Mouse (Mus musculus) activated CD4-positive, CD25-positive, alpha-beta regulatory T cell, adult 4 months (primary cell): ENCODE data around the gene Actn1. TPM values are rescaled to one million over a fixed set of nuclear protein-coding genes. Genes with fewer than 3 reads are reported as not detected.

Source experiments
- ATAC-seq: one replicate; pipeline ENCODE4 v1.8.0; 2017
- polyA plus RNA-seq, 2 experiments: library from polyadenylated mRNA; unstranded; fragments of 100-300 nt; shearing (Covaris generic); gene quantifications; one replicate each; pipeline ENCODE4 v1.2.1; 2017

Gene Actn1
- polyA plus RNA-seq, 2 experiments from 2014 or later = 31.8 to 34.3 TPM

DNA sequence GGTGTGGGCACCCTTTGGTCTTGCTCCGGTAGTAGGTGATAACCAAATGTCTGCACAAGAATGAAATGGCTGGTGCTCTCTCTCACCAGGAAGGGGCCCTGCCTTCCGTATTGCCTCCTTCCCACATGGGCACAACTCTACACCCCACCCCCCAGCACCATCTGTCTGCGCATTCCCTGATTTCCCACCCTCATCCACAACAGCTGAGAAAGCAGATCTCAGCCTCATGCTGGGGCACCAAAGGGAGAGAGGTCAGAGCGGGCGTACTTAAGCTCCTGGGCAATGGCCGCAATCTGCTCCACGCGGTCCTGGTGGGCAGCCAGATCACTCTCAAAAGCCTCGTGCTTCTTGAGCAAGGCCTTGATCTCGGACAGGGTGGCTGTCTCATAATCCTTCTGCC is 82.1 kb downstream of the Actn1 start:
- no peak for ATAC-seq

DNA sequence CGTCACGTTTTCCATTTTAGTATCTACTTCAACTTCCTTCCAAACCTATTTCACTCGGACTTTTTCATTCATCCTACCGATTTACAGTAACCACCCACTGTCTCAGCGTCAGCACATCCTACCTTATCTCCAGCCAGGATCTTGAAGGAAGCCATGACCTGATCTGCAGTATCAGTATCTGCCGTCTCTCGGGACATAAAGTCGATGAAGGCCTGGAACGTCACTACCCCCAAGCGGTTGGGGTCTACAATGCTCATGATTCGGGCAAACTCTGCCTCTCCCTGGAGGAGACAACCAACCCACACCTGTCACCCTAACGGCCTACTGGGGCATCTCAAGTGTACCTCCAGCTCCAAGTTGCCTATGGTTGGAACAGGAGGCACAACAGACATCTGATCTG is 91.4 kb downstream of the Actn1 start:
- ATAC-seq = no peak

DNA sequence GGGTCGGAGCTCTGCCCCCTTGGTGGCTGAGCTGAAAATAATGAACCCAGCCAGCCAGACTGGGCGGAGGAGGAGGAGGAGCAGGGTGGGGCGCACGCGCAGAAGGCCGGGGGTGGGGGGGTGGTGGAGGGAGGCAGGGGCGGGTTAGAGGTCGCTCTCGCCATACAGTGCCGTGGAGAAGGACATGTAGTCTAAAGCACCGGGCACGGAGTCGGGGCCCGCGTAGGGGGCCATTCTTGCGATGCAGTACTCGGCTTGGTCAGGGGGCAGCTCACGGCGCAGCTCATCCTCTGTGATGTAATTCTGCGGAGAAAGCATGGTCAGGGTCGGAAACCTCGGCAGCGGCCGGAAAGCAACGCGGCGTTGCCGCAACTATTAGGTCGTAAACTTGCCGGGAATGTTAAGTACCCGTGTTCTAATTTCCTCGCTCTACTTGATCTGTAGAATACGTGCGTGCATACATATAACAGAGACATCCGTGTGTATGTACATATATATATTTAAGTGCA is 91.9 kb downstream of the Actn1 start:
- ATAC-seq = peak; percentile 72

DNA sequence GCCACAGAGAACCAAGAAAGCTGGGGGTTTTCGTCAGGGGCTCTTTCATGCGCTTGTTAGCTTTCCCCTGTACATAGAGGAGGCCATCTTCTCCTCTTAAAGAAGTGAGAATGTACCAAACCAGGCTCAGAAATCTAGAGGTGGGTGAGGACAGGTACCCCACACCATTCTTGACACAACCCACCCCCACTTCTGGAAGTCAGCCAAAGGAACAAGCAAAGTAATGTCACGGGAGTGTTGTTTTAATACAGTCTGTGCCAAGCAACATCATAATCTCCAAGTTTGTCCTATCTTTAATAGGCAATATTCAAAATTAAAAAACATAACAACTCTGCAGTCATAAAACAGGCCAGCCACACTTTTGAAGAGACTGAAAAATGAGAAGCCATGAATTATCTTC is 92.8 kb downstream of the Actn1 start:
- ATAC-seq = no peak

DNA sequence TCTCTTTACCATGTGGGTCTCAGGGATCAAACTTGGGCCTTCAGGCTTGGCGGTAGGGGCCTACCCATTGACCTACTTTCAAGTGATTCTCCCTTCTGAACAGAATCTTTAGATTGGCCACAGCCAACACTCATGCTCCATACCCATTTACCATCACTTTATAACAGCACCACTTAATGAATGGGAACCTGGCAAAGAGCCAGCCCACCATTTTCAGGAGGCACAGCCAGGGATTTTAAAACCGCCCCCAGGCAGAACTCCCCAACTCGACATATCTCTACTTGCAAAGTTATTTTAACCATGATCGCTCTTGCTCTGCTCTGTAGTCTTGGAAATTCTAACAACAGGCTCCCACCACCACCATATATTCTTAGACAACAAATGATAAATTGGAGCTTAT is 93.5 kb downstream of the Actn1 start:
- no peak for ATAC-seq

DNA sequence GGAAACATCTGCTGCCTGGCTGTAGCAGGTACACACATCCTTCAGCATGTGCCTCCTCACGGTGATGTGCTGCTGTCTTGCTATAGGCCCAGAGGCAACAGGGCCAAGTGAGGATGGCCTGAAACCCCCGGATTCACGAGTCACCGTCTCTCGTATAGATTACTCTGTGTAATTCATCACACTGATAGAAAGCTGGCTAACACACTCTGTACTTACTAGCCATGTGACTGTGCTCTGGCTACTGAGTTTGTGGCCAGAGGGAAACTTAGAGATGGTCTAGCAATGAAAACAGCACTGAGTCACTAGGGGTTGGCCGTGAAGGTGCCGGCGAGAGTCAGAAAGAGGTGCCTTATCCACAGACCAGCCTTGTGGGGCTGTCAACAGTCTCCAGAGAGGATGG is 95.6 kb downstream of the Actn1 start:
- ATAC-seq = no peak

DNA sequence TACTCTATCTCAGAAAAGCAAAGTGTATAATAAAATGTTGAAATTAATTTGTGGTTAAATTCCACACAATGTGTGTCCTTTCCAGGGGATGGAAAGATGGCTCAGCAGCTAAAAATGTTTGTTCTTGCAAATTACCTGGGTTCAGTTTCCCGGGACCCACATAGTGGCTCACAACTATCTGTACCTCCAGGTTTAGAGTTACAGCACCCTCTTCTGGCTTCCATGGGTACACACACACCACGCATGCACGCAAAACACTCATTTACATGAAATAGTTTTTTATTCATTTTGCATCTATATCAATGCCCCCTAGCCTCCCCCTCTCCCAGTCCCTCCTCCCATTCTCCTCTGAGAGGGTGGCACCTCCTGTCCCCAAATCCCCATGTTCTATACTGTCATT is 97.7 kb downstream of the Actn1 start:
- no peak for ATAC-seq

DNA sequence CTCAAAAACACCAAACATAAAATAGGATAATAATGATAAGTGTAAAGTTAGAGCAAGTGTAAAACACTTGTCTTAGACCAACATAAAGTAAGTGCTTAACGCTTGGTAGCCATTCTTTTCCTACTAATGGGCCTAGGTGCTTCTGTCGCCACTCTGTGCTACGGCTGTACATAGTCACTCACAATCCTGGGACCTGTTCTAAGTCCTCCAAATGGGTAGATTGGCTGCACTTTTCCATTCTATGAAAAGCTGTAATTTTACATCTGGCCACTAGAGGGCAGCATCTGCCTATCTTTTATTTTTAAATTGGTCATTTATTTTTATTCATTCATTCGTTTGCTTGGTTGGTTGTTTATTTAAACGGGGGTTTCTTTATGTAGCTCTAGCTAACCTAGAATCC is 102.5 kb downstream of the Actn1 start:
- no peak for ATAC-seq

DNA sequence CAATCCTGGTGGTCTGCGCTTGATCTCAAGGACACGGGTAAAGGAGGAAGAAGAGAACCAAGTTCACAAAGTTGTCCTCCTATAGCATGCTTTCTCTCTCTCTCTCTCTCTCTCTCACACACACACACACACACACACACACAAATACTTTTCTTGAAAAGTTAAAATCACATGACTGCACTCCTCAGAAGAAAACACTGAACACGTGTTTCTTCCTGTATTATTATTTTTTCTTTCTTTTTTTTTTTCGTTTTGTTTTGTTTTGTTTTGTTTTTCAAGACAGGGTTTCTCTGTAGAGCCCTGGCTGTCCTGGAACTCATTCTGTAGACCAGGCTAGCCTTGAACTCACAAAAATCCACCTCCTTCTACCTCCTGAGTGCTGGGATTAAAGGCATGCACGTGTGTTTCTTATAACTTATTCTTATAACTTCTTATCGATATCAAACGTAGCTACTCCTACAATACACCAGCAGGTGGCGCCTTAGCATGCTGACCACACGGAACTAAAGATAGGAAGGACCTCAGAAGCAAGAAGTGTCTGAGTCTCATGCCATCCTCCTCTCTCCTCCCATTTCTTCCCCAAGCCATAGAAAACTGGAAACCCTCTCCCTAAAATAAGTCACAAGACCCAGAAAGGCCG is 106.4 kb downstream of the Actn1 start:
- ATAC-seq = no peak

DNA sequence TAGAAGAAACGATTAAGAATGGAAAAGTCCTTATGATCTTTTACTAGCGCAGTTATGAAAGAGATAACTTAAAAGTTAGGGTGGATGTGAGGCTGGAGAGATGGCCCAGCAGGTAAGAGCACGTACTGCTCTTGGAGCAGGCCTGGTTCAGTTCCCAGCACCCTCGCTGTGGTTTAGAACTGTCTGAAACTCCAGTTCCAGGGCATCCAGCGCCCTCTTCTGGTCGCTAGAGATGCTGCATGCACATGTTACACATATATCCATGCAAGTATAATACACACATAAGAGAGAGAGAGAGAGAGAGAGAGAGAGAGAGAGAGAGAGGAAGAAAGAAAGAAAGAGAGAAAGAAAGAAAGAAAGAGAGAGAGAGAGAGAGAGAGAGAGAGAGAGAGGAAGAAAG is 107.1 kb downstream of the Actn1 start:
- no peak for ATAC-seq

DNA sequence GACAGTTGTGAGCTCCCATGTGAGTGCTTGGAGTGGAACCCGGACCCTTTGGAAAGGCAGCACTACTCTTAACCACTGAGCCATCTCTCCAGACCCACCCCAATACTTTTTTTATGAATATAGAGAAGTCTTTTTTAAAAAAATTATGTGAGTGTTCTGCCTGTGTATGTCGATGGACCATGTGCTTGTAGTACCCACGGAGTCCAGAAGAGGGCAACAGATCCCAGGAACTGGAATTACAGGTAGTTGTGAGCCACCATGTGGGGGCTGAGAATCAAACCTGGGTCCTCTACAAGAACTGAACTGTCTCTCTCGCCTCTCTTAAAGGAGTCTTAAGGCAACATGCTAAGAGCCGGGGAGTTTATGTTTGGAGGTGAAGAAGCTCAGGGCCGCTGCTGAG is 108.3 kb downstream of the Actn1 start:
- no peak for ATAC-seq

DNA sequence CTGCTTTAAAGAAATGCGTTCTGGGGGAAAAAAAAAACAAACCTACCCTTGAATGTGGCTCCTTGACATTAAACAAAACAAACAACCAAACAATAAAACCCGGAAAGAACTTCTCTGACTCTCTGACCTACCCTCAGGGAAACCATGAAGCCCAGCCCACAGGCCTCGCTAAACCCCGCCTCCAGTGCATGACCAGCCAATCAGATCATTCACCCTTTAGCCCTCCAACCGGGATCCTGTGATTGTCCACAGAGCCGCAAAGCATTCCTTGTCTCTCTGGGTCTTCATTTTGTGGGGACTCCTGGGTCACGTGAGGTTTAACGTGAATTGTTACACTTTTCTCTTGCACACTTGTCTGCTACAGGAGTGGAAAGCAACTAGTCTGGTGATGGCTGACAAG is 109.5 kb downstream of the Actn1 start:
- ATAC-seq = no peak

DNA sequence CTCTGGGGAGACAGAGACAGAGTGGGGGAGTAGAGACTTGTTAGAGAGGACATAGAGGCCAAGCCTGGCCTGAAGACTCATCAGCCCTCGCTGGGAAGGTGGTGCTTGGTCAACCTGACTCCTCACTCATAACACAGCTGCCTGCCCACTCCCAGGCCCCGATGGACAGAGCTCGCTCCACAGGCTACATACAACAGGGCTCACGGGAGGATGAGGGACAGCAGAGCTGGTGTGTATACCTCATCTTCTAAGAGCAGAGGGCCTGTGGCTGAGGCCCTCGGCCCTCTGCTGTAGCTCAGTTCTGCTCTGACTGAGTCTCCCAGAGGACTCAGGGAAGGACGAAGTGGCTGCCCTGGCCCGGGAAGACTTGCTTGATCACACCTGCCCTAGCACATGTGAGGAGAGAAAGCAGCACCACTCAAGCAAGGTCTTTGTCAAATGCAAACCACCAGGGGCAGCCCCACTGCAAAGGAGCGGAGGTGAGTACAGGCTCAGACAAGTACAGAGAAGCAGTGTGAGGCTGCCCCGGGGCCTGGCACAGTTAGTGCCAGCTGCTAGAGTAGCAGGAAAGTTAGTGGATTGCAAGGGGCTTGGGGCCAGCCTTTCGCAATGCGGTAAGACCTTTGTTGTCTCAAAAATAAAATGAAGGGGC is 112.5 kb downstream of the Actn1 start:
- no peak for ATAC-seq

DNA sequence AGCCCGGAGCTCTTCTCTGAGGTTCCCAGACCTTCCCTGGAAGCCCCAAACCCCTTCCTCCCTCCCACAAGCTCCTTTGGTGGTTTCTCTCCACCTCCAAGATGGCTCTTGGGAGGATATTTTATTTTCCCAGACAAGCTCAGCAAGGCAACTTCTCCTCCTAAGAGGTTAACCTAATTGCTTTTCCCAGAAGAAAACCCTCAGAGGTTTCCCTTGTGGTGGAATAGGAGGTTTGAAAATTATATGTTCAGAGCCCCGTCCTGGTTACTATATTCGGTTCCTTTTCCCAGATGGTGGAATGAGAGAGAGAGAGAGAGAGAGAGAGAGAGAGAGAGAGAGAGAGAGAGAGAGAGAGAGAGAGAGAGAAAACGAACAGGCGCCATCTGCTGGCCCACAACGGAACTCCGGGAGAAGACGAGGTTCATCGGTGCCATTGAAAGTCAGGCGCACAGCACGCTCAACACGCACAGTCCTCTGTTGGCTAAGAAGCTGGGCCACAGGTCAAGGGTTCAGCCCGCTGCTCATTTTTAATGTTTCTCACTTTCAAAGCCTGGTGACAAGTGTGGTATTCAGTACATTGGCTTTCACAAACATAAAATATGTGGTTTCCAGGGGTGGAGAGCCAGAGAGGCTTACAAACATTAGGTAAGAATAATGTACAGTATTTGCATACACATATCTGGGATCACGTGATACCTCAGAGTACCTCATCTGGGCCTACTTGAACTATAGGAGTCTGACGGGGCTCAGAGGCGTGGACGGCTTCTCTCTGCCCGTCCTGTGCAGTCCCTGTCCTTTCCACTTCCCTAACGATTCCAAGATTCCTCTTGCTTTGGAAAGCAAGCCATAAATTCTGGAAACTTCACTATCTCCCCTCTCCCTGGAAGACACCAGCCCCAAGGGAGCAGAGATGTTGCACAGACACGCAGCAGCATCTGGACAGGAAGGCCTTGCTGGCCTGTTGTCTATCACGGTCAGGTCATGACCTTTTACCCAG is 113.6 kb downstream of the Actn1 start:
- no peak for ATAC-seq

DNA sequence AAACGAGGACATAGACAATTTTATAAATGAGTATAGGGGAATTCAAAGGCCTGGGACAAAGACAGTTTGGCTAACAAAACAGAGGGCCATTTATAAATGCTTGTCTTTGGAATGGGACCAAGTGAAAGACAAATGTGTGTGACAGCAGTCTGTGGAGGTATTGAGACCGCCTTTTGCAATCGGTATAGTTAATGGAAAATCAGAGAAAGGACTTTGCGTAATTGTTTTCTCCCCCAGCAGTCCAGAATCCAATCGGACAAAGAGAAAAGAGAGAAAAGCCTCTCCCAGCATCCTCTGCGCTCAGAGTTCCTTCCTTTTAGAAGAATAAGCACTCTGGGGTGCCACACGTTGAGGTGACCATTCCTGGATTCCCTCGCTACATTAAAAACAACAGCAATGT is 114.8 kb downstream of the Actn1 start:
- no peak for ATAC-seq

DNA sequence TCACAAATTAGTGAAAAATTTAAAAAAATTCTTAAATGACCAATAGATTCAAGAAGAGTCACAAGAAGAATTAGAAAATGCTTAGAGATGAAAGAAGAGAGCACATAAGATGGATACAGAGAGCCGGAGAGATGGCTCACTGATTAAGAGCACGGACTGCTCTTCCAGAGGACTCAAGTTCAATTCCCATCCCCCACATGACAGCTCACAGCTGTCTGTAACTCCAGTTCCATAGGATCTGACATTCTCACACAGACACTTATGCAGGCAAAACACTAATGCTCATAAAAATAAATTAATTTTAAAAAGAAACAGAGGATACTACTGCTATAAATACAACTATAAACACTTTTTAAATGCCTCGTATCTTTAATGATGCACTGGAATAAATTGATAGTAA is 115.3 kb downstream of the Actn1 start:
- no peak for ATAC-seq

DNA sequence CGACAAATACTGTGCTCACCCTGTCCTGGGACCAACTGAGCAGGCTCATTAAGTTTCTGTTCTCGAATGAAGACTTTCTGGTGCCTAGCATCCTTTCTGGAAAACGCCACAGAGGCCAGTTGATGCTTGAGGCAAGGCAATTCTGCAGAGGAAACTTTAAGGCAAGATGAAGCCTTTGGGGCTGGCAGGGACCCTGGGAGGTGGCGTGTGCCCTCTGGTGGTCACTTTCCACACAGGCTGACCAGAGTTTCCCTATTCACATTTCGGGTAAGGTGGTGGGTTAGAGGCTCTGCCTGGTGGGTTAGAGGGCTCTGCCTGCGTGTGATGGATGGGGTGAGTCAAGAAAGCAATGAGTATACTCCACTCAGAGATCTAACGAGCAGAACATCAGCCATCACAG is 118.7 kb downstream of the Actn1 start:
- ATAC-seq = no peak

DNA sequence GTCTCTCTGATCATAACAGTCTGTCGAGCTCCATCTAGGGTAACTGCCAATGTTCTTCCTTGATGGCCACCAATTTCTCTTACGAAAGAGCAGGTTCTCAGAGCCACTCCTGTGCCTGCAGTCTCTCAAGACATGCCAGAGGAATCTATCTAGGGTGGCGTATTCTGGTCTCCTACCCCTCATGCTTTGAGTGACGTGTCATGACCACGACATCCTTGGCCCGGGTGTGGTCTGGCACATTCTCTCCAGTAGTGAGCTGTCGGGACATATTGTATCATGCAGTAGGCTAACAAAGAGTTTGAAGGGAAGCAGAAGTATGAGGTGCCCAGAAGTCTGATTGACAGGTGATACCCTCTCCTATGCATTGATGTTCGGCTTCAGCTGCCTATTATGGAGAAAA is 119.2 kb downstream of the Actn1 start:
- ATAC-seq = no peak

DNA sequence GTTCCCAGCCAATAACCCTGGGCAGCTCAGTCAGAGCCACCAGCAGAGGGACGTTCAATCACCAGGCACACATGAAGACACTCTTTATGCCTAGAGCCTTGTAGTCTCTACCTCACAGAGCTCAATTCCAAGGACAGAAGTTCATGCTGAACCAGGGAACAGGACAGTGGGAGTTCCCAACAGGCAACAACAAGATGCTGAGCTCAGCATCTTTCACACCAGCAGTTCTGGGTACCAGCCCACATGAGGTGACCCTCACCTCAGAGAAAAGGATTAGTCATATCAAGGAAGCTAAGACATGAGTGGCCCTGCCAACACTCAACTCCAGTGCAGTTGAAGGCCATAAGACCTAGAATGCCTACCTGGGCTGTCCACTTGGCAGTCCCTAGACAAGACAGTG is 122.4 kb downstream of the Actn1 start:
- no peak for ATAC-seq

DNA sequence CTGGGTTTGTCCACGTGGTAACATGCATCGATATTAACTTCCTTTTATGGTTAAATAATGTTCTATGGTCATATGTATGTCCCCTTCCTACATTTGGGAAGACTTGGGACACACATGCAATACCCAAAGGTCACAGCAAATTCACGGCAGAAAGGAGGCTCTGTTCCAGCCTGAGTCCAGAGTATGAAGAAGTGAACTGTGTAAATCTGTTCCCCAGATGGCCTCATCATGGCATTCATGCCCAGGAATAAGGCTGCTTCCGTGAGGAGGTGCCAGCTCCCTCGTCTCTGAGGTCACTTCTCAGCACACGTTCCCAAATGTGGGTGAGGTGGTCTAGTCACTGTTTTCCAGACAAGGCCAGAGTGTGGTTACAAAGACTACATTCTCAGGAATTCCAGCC is 122.9 kb downstream of the Actn1 start:
- no peak for ATAC-seq

DNA sequence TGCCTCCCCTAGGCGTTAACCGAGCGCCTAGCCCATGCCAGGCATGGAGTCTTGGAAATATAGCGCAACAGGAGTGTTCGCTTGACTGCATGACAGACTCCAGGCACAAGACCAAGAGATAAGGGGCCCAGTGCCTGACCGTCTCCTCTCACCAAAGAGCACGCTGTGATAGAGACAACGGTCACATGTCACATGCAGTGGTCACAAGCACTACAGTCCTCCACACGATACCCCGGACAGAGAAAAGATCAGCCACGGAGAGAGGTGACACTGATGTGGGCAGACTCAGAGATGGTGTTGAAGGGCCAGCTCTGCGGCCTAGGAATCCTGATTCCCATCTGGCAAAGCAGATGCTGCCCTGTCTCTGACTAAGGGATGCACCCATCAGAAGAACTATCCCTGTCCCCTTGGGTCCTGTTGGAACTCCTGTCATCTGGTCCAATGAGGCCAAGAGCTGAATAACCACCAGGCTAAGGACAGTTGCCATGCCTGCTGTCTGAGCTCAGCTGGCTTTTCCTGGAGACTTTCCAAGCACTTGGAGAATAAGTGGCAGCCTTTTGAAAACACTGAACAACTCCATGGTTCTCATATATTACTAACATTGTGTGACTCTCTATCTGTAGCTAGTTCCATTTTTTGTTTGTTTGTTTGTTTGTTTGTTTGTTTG is 123.8 kb downstream of the Actn1 start:
- ATAC-seq = no peak

DNA sequence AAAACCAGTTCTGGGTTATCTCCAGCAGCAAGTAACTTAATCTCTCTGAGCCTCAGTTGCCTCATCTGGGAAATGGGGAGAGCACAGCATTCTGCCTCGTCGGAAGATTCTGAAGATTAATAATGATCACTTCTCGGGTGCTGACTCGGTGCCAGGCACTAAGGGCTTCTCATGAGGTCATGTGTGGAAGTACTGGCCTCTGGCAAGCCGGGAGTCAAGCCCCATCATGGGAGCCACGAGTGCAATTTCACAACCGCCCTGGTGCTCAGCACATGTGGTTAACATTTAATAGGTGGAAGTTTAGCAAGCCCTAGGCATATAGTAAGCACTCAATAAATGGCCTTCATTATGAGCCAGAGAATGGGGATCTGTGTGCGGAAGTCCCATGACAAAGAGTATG is 125.0 kb downstream of the Actn1 start:
- no peak for ATAC-seq

DNA sequence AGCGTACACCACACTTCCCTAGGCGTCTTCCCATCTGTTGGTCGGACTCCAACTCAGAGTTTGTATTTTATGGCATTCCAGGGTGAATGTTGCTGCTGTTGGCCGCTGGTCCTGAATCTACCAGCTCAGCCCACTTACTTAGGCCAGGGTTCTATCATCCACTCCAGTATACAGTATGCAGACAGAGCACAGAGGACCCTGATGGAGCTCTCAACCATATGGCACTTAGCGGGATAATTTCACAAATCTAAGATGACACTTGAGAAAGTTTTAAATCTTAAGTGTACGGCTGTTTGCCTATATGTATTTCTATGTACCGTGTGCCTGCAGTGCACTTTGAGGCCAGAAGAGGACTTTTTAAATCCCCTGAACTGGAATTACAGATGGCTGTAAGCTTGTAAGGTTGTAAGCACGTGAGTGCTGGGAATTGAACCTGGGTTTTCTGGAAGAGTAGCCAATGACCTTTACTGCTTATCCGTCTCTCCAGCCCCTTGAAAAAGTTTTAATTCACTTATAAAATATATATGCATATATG is 127.1 kb downstream of the Actn1 start:
- no peak for ATAC-seq
